Mouse (Mus musculus): ENCODE measurements around the gene Casp7. TPM values are rescaled to one million over a fixed set of nuclear protein-coding genes. Genes with fewer than 3 reads are reported as not detected.
A peak's percentile ranks its signal among the peaks of the same experiment; 100 is the strongest.

Gene Casp7
- total and polyA plus RNA-seq, 3 experiments, result 69.4 to 70.4 TPM; not detected in 1

GRCm38 (mm10) chr19:56484630-56485375, 87.9 kb downstream of the Casp7 start:
- H3K36me3 ChIP-seq (ENCODE audit: control insufficient read depth in 1 of 2, insufficient read depth in 2 of 2, low read length in 2 of 2), result peaks cover 0 to 16% of the 10 kb centered on the region in 2 experiments; a peak in 2 of 4 replicates
- no peaks in the 10 kb centered on the region for H3K9me3 ChIP-seq (replicated peaks; ENCODE audit: insufficient read depth, low read length)
- no peak for DNase-seq (ENCODE audit: low read depth, low spot score)
- H3K27ac ChIP-seq (ENCODE audit: control insufficient read depth, low read depth, low read length), result no peak overlapping the region
- no peak overlapping the region for H3K4me3 ChIP-seq (ENCODE audit: control insufficient read depth in 1 of 2, insufficient read depth in 1 of 2, low read depth in 2 of 2, low read length in 2 of 2)
- no peak overlapping the region for H3K9ac ChIP-seq (ENCODE audit: control insufficient read depth, low read depth, low read length, poor library complexity, severe bottlenecking)
- no peaks in the 10 kb centered on the region for H3K27me3 ChIP-seq (ENCODE audit: control insufficient read depth in 1 of 2, insufficient read depth in 2 of 2, low read length in 2 of 2)
- TF ChIP-seq TAL1 (IDR thresholded peaks at IDR 0.05; ENCODE audit: low read length), result no peak
- TF ChIP-seq POLR2AphosphoS5 (IDR thresholded peaks at IDR 0.05; ENCODE audit: borderline replicate concordance, low read depth, low read length), result no peak
- no peak for TF ChIP-seq BHLHE40 (IDR thresholded peaks at IDR 0.05; ENCODE audit: borderline replicate concordance, low read depth, low read length)
- TF ChIP-seq TCF12 (IDR thresholded peaks at IDR 0.05; ENCODE audit: low read depth, low read length), result no peak
- TF ChIP-seq GATA1 (IDR thresholded peaks at IDR 0.05; ENCODE audit: low read depth, low read length), result no peak
- no peak for TF ChIP-seq ETS1 (IDR thresholded peaks at IDR 0.05; ENCODE audit: low read depth, low read length)
- no peak for TF ChIP-seq CHD1 (IDR thresholded peaks at IDR 0.05; ENCODE audit: low read depth, low read length)
- no peaks in the 10 kb centered on the region for H3K79me2 ChIP-seq (ENCODE audit: control insufficient read depth, insufficient read depth, low read length, poor library complexity)
- peaks cover 8 to 27% of the 10 kb centered on the region in 2 experiments for H3K4me1 ChIP-seq (ENCODE audit: control insufficient read depth in 1 of 2, insufficient read depth in 2 of 2, low read length in 2 of 2)

- no peak for TF ChIP-seq USF2 (IDR thresholded peaks at IDR 0.05; ENCODE audit: borderline replicate concordance in 1 of 2, insufficient read depth in 1 of 2, low read depth in 1 of 2, low read length in 2 of 2)
- peak; percentile 46 to 66; a peak in 3 of 4 replicates for TF ChIP-seq EP300 (IDR thresholded peaks at IDR 0.05; ENCODE audit: low read depth in 1 of 2, low read length in 2 of 2)
- TF ChIP-seq GABPA (IDR thresholded peaks at IDR 0.05; ENCODE audit: low read depth, low read length), result no peak
- no peak for TF ChIP-seq HCFC1 (IDR thresholded peaks at IDR 0.05; ENCODE audit: low read depth, low read length)
- 0 out of 2 replicates have a peak, but pooled peaks have one; percentile 17 for TF ChIP-seq GATA1 (IDR thresholded peaks at IDR 0.05; ENCODE audit: low read depth, low read length)
- TF ChIP-seq UBTF (IDR thresholded peaks at IDR 0.05; ENCODE audit: borderline replicate concordance, insufficient read depth, low read depth, low read length), result no peak
- Histone ChIP-seq H3K4me1 (ENCODE audit: control insufficient read depth in 1 of 2, insufficient read depth in 2 of 2, low read length in 2 of 2) (peaks cover 8 to 27% of the 10 kb centered on the region in 2 experiments), H3K4me3 (ENCODE audit: control insufficient read depth in 1 of 2, insufficient read depth in 1 of 2, low read depth in 2 of 2, low read length in 2 of 2) (no peak overlapping the region), H3K9ac (ENCODE audit: control insufficient read depth, low read depth, low read length, poor library complexity, severe bottlenecking) (no peak overlapping the region), H3K27me3 (ENCODE audit: control insufficient read depth in 1 of 2, insufficient read depth in 2 of 2, low read length in 2 of 2) (no peaks in the 10 kb centered on the region), H3K9me3 (replicated peaks; ENCODE audit: insufficient read depth, low read length) (no peaks in the 10 kb centered on the region), H3K36me3 (ENCODE audit: control insufficient read depth in 1 of 2, insufficient read depth in 2 of 2, low read length in 2 of 2) (peaks cover 0 to 16% of the 10 kb centered on the region in 2 experiments; a peak in 2 of 4 replicates), H3K27ac (ENCODE audit: control insufficient read depth, low read depth, low read length) (peak overlapping the region; percentile 37; the same call in 1 of the 2 replicates), H3K79me2 (ENCODE audit: control insufficient read depth, insufficient read depth, low read length, poor library complexity) (no peaks in the 10 kb centered on the region)
- peak; percentile 60 for DNase-seq (ENCODE audit: low read depth, low spot score)
Measured at GRCm38 (mm10) chr19:56485376-56486271, 88.7 kb downstream of the Casp7 start.
